Mouse (Mus musculus) retina, postnatal 1 day (tissue): ENCODE measurements at regions not wholly inside any gene's neighbourhood (a gene's known extent, or its start where the extent isn't known, plus 50 kb on each side); places are given as distances from the start of the nearest gene placed in this dataset.

Source experiments
- DNase-seq: peaks from one replicate; pipeline ENCODE4 v3.0.0-alpha.2; 2012

GRCm38 (mm10) chr15:61397061-61397460 is 474.2 kb upstream of the A1bg start:
- DNase-seq = no peak

GRCm38 (mm10) chr15:61395296-61395826 is 472.5 kb upstream of the A1bg start:
- peak; percentile 55 for DNase-seq

GRCm38 (mm10) chr15:61380666-61381065 is 457.9 kb upstream of the A1bg start:
- no peak for DNase-seq

- no peak for DNase-seq
Measured at GRCm38 (mm10) chr15:61366276-61366675, 443.5 kb upstream of the A1bg start.

- no peak for DNase-seq
Measured at GRCm38 (mm10) chr15:61365511-61365910, 442.7 kb upstream of the A1bg start.

GRCm38 (mm10) chr15:61364461-61364860 is 441.6 kb upstream of the A1bg start:
- DNase-seq = no peak

- DNase-seq = no peak
Measured at GRCm38 (mm10) chr15:61361254-61361653, 438.4 kb upstream of the A1bg start.

- no peak for DNase-seq
Measured at GRCm38 (mm10) chr15:61355344-61355743, 432.5 kb upstream of the A1bg start.

- DNase-seq = no peak
Measured at GRCm38 (mm10) chr15:61351729-61352342, 429.0 kb upstream of the A1bg start.

- no peak for DNase-seq
Measured at GRCm38 (mm10) chr15:61345101-61345500, 422.3 kb upstream of the A1bg start.

GRCm38 (mm10) chr15:61342618-61343017 is 419.8 kb upstream of the A1bg start:
- no peak for DNase-seq

GRCm38 (mm10) chr15:61327925-61328324 is 405.1 kb upstream of the A1bg start:
- DNase-seq = no peak

GRCm38 (mm10) chr15:61322243-61322642 is 399.4 kb upstream of the A1bg start:
- no peak for DNase-seq

GRCm38 (mm10) chr15:61309452-61310165 is 386.8 kb upstream of the A1bg start:
- DNase-seq = no peak

- no peak for DNase-seq
Measured at GRCm38 (mm10) chr15:61308936-61309335, 386.1 kb upstream of the A1bg start.

- no peak for DNase-seq
Measured at GRCm38 (mm10) chr15:61304546-61304945, 381.7 kb upstream of the A1bg start.

GRCm38 (mm10) chr15:61299796-61300195 is 377.0 kb upstream of the A1bg start:
- DNase-seq = no peak

GRCm38 (mm10) chr15:61297447-61298208 is 374.8 kb upstream of the A1bg start:
- no peak for DNase-seq

GRCm38 (mm10) chr15:61294616-61295015 is 371.8 kb upstream of the A1bg start:
- no peak for DNase-seq

- no peak for DNase-seq
Measured at GRCm38 (mm10) chr15:61294131-61294530, 371.3 kb upstream of the A1bg start.

- DNase-seq = no peak
Measured at GRCm38 (mm10) chr15:61268766-61269165, 346.0 kb upstream of the A1bg start.

- no peak for DNase-seq
Measured at GRCm38 (mm10) chr15:61259047-61259446, 336.2 kb upstream of the A1bg start.

GRCm38 (mm10) chr15:61244511-61244910 is 321.7 kb upstream of the A1bg start:
- no peak for DNase-seq
